Mouse (Mus musculus): ENCODE results near the gene L3mbtl2. TPM values are rescaled to one million over a fixed set of nuclear protein-coding genes. Genes with fewer than 3 reads are reported as not detected.

The L3mbtl2 gene
- total and polyA plus RNA-seq, 2 experiments from 2014 or later, result 26.6 to 27.0 TPM

DNA sequence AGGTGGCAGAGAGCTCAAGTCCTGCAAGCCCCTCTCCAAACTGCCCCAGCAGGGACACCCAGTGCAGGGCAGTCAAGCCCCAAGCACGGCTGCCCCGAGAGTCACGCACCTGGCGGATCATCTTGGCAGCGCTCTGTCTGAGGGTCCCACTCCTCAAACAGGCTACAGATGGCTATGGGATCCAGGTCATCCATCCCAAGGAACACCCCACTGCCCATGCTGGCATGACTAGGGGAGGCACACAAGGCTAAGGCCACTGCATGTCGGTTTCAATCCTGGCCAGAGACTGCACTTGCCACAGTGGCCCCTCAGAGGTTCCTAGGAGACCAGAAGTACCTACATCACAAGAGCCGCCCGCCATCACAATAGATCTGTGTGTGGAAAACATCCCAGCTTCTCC, 62.3 kb downstream of the L3mbtl2 start:
- no peaks in the 10 kb centered on the region for H3K9me3 ChIP-seq (ENCODE audit: low read length)
- no peak overlapping the region for H3K9ac ChIP-seq (replicated peaks; ENCODE audit: low read length, poor library complexity, severe bottlenecking)
- 98% methylated on average over 8 of the region's 8 CpGs for WGBS
- H3K27me3 ChIP-seq (ENCODE audit: insufficient read depth, low read length), result no peaks in the 10 kb centered on the region
- H3K4me3 ChIP-seq (ENCODE audit: low read depth, low read length), result no peak overlapping the region
- no peak for TF ChIP-seq CTCF (IDR thresholded peaks at IDR 0.05)
- no peak for ATAC-seq (ENCODE audit: low FRiP score)
- peaks cover 6% of the 10 kb centered on the region for H3K4me1 ChIP-seq (ENCODE audit: insufficient read depth, low read length)
- H3K36me3 ChIP-seq (ENCODE audit: insufficient read depth, low read length), result peaks cover 13% of the 10 kb centered on the region
- no peak overlapping the region for H3K27ac ChIP-seq (ENCODE audit: low read depth, low read length)
- no peak for DNase-seq (ENCODE audit: low spot score)
- no peak overlapping the region for H3K4me2 ChIP-seq (ENCODE audit: low read depth, low read length, poor library complexity, severe bottlenecking)

DNA sequence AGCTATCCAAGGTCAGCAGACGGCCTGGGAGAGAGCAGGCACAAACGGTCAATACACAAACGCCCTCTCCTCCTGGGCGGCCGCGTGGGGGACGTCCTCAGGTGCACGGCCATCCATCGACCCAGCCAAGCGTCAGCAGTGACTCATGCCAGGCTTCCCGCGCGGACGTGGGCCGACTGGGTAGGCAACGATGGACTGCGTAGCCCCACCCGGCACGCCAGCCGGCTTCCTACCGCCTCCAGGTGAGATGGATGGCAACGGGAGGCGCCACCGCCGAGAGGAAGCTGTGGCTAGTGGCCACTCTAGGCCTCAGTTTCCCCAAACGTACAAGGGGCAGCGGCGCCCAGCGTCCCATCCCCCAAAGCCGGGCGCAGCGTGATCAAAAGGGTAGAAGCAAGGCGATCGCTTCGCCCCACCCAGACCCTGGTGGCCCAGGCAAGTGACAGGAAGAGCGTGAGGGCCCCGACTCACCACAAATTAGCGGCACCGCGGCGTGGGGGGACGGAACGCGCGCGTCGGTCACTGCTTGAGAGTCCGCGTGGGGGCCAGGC, 65.6 kb downstream of the L3mbtl2 start:
- Histone ChIP-seq H3K36me3 (ENCODE audit: insufficient read depth, low read length) (no peaks in the 10 kb centered on the region), H3K27me3 (ENCODE audit: insufficient read depth, low read length) (no peaks in the 10 kb centered on the region), H3K4me1 (ENCODE audit: insufficient read depth, low read length) (peaks cover 6% of the 10 kb centered on the region), H3K9me3 (ENCODE audit: low read length) (no peaks in the 10 kb centered on the region), H3K27ac (ENCODE audit: low read depth, low read length) (peak overlapping the region; percentile 52), H3K4me2 (ENCODE audit: low read depth, low read length, poor library complexity, severe bottlenecking) (peak overlapping the region; percentile 87), H3K4me3 (ENCODE audit: low read depth, low read length) (peak overlapping the region; percentile 87), H3K9ac (replicated peaks; ENCODE audit: low read length, poor library complexity, severe bottlenecking) (peak overlapping the region; percentile 61)
- WGBS, result under 1% methylated on average over 48 of the region's 49 CpGs
- TF ChIP-seq CTCF (IDR thresholded peaks at IDR 0.05), result no peak
- ATAC-seq (ENCODE audit: low FRiP score) (peak; percentile 42; the same call in 1 of the 2 replicates), DNase-seq (ENCODE audit: low spot score) (peak; percentile 18)

DNA sequence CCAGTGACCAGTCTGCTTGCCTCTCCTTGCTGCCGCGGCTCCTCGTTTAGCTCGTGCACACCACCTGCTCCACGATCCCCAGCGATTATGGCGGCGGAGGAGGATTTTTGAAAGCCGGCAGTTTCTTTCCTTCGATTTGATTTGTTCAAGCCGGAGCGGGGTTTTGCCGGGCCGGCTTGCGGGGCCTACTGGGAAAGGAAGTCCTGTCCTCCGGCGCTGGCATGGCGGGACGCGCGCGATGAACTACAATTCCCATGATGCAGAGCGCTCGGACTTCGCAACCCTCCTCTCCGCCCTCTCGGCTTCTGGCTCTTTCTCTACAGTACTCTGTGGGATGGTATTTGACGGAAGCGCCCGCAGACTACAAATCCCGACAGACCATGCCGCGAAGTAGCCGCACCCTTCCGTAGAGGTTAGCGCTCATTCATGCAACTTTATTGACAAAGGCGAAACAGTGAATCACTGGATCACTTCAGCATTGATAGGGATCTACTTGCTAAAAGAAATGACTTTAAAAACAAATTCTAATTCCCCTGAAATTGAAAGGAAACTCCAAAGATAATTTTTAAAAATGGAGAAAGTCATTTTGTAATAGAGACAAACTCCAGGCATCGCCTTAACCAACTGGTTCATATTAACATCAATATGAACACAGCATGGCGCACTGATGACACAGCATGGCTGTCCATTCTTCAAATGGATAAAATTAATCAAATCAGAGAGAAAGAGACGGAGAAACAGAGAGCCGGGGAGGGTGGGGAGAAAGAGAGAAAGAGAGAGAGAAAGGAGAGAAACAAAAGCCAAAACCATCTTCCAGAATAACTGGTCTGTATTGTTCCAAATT, 66.3 kb downstream of the L3mbtl2 start:
- DNase-seq (ENCODE audit: low spot score) (peak; percentile 100), ATAC-seq (ENCODE audit: low FRiP score) (peak; percentile 98)
- Histone ChIP-seq H3K27me3 (ENCODE audit: insufficient read depth, low read length) (no peaks in the 10 kb centered on the region), H3K4me1 (ENCODE audit: insufficient read depth, low read length) (peaks cover 6% of the 10 kb centered on the region), H3K4me3 (ENCODE audit: low read depth, low read length) (peak overlapping the region; percentile 87), H3K4me2 (ENCODE audit: low read depth, low read length, poor library complexity, severe bottlenecking) (peak overlapping the region; percentile 87), H3K27ac (ENCODE audit: low read depth, low read length) (peak overlapping the region; percentile 52), H3K36me3 (ENCODE audit: insufficient read depth, low read length) (no peaks in the 10 kb centered on the region), H3K9me3 (ENCODE audit: low read length) (no peaks in the 10 kb centered on the region), H3K9ac (replicated peaks; ENCODE audit: low read length, poor library complexity, severe bottlenecking) (peak overlapping the region; percentile 61)
- no peak for TF ChIP-seq CTCF (IDR thresholded peaks at IDR 0.05)
- WGBS, result 6% methylated on average over 37 of the region's 41 CpGs

DNA sequence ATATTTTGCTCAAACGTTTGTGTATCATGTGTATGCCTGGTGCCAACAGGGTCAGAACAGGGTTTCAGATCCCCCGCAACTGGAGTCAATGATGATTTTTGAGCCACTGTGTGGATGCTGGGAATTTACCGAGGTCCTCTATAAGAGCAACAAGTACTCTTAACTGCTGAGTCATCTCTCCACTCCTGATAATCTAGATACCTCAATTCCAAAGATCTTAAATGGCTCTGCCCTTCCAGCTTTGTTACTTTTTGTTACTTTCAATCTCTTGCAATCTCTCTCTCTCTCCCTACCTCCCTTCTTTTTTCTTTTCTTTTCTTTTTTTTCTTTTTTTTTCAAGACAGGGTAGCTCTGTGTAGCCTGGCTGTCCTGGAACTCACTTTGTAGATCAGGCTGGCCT, 71.4 kb downstream of the L3mbtl2 start:
- DNase-seq (ENCODE audit: low spot score), result no peak
- no peaks in the 10 kb centered on the region for H3K9me3 ChIP-seq (ENCODE audit: low read length)
- 65% methylated on average over 3 of the region's 3 CpGs for WGBS
- no peak for TF ChIP-seq CTCF (IDR thresholded peaks at IDR 0.05)
- no peak overlapping the region for H3K9ac ChIP-seq (replicated peaks; ENCODE audit: low read length, poor library complexity, severe bottlenecking)
- no peak overlapping the region for H3K4me2 ChIP-seq (ENCODE audit: low read depth, low read length, poor library complexity, severe bottlenecking)
- H3K27ac ChIP-seq (ENCODE audit: low read depth, low read length), result no peak overlapping the region
- H3K4me3 ChIP-seq (ENCODE audit: low read depth, low read length), result no peak overlapping the region
- no peaks in the 10 kb centered on the region for H3K4me1 ChIP-seq (ENCODE audit: insufficient read depth, low read length)
- no peaks in the 10 kb centered on the region for H3K36me3 ChIP-seq (ENCODE audit: insufficient read depth, low read length)
- H3K27me3 ChIP-seq (ENCODE audit: insufficient read depth, low read length), result no peaks in the 10 kb centered on the region
- no peak for ATAC-seq (ENCODE audit: low FRiP score)

Other genes starting within 250 kb of the L3mbtl2 start
- 152 and 155 TPM in 2 replicates for gene Rbx1, start 197.6 kb upstream of the L3mbtl2 start, total RNA-seq (2014; rRNA removed)
- 397 and 411 TPM in 2 replicates for gene Rbx1, start 197.6 kb upstream of the L3mbtl2 start, polyA plus RNA-seq (2015; fragmentation: Nextera tagmentation; extraction: Ambion mirVana)
- gene Ep300, start 78.5 kb upstream of the L3mbtl2 start, total RNA-seq (2014; rRNA removed), result 50.7 and 55.5 TPM in 2 replicates
- 9.4 and 14.9 TPM in 2 replicates for gene Ep300, start 78.5 kb upstream of the L3mbtl2 start, polyA plus RNA-seq (2015; fragmentation: Nextera tagmentation; extraction: Ambion mirVana)
- gene Chadl, start 33.4 kb downstream of the L3mbtl2 start, total RNA-seq (2014; rRNA removed), result 44.6 and 61.5 TPM in 2 replicates
- gene Chadl, start 33.4 kb downstream of the L3mbtl2 start, polyA plus RNA-seq (2015; fragmentation: Nextera tagmentation; extraction: Ambion mirVana), result 63.9 and 65.6 TPM in 2 replicates
- gene Zc3h7b, start 81.2 kb downstream of the L3mbtl2 start, total RNA-seq (2014; rRNA removed), result 147 and 154 TPM in 2 replicates
- 43.9 TPM in 2 replicates for gene Zc3h7b, start 81.2 kb downstream of the L3mbtl2 start, polyA plus RNA-seq (2015; fragmentation: Nextera tagmentation; extraction: Ambion mirVana)
- gene Rangap1, start 81.6 kb downstream of the L3mbtl2 start, total RNA-seq (2014; rRNA removed), result 154 and 183 TPM in 2 replicates
- 142 and 146 TPM in 2 replicates for gene Rangap1, start 81.6 kb downstream of the L3mbtl2 start, polyA plus RNA-seq (2015; fragmentation: Nextera tagmentation; extraction: Ambion mirVana)
- gene Tef, start 138.5 kb downstream of the L3mbtl2 start, total RNA-seq (2014; rRNA removed), result 60.1 and 60.6 TPM in 2 replicates
- gene Tef, start 138.5 kb downstream of the L3mbtl2 start, polyA plus RNA-seq (2015; fragmentation: Nextera tagmentation; extraction: Ambion mirVana), result 23.6 and 25.4 TPM in 2 replicates
- 10.9 and 15.4 TPM in 2 replicates for gene Tob2, start 194.9 kb downstream of the L3mbtl2 start, total RNA-seq (2014; rRNA removed)
- 12.2 and 14.2 TPM in 2 replicates for gene Tob2, start 194.9 kb downstream of the L3mbtl2 start, polyA plus RNA-seq (2015; fragmentation: Nextera tagmentation; extraction: Ambion mirVana)
- gene Phf5a, start 208.0 kb downstream of the L3mbtl2 start, total RNA-seq (2014; rRNA removed), result 31.8 and 34.1 TPM in 2 replicates
- gene Phf5a, start 208.0 kb downstream of the L3mbtl2 start, polyA plus RNA-seq (2015; fragmentation: Nextera tagmentation; extraction: Ambion mirVana), result 107 and 118 TPM in 2 replicates
- 380 and 412 TPM in 2 replicates for gene Aco2, start 208.4 kb downstream of the L3mbtl2 start, total RNA-seq (2014; rRNA removed)
- 257 and 279 TPM in 2 replicates for gene Aco2, start 208.4 kb downstream of the L3mbtl2 start, polyA plus RNA-seq (2015; fragmentation: Nextera tagmentation; extraction: Ambion mirVana)